Mouse (Mus musculus): ENCODE results near the gene Krt17.
"Not testable (repeated sequence)": the region's sequence is repeated elsewhere in the genome, so short reads cannot be mapped to it uniquely, and the experiment has no call there.

Krt17 gene

DNA sequence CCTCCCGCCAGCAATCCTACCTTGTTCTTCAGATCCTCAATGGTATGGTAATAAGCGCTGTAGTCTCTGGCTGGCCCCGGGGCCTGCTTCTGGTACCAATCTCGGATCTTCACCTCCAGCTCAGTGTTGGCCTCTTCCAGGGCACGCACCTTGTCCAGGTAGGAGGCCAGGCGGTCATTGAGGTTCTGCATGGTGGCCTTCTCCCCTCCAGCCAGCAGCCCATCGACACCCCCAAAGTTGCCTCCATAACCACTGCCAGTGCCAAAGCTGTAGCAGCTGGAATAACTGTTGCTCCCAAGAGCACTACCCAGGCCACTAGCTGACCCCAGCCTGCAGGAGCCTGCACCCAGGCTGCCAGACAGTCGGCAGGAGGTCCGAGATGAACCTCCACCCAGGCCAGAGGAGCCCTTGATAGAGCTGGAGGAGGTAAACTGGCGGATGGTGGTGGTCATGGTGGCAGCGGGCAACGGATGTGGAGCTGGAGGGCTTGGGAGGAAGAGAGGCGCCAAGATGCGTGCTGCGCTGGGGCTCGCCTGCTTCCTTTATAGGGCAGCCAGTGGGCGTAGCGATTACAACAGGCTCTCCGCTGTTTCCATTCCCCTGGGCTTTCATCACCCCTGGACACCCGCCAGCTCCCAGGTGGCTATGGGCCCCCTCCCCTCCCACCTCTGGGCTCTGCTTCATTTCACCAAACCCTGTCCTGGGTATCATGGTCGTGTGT, at the start of gene Krt17:
Gene Krt17 (minus strand): TSS at position 516 of the 721 bp plus-strand sequence.
- no peak for DNase-seq

DNA sequence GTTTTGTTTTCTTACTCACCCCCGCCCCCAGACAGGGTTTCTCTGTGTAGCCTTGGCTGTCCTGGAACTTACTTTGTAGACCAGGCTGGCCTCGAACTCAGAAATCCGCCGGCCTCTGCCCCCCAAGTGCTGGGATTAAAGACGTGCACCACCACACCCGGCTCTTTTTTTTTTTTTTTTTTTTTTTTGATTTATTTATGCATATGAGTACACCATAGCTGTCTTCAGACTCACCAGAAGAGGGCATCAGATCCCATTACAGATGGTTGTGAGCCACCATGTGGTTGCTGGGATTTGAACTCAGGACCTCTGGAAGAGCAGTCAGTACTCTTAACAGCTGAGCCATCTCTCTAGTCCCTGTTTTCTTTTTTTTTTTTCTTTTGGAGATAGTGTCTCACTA, 47.8 kb upstream of the Krt17 start:
- DNase-seq, result not testable (repeated sequence)

DNA sequence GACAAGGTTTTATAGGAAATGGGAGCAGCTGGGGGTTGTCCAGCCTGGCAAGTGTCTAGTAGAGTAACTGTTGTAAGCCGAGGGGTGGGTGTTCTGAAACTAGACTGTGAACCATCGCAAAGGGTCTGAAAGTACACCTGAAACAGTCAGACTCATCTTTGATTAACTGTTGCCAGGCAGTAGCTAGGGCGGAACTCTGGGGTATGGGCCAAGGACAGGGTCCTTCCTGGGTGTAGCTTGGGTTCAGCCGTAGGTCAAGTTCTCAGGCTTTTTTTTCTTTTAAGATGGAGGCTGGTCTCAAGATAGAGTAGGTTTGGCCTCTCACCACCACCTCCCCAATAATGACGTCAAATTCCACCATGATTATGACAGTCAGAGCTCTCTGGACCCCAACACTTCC, 47.1 kb upstream of the Krt17 start:
- DNase-seq, result no peak

DNA sequence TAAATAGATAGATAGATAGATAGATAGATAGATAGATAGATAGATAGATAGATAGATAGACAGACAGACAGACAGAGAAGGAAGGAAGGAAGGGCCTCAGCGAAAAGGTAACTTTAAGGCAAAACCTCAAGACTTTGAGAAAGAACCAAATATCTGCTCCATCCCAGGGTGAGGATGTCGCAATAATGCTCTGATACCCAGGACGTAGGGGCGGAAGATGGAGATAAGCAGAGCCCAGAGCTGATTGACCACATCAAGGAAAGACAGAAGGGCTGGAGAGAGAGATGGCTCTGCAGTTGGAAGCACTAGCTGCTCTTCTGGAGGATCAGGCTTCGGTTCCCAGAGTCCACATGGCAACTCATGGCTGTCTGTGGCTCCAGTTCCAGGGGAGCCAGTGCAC, 40.5 kb upstream of the Krt17 start:
- no peak for DNase-seq

DNA sequence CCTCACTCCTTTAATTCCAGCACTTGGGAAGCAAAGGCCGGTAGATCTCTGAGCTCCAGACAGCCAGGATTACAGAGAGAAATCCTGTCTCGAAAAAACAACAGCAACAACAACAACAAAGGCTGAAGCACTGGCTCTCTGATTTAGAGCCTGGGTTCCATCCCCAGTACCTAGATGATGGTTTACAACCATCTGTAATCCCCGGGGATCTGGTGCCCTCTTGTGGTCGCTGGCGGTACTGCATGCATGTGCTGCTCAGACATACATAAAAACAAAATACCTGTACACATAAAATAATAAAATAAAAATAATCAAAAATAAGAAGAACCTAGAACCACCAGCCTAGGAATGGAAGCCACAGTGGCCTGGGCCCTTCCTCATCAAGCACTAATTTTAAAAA, 39.5 kb upstream of the Krt17 start:
- DNase-seq, result peak; percentile 84 to 88

DNA sequence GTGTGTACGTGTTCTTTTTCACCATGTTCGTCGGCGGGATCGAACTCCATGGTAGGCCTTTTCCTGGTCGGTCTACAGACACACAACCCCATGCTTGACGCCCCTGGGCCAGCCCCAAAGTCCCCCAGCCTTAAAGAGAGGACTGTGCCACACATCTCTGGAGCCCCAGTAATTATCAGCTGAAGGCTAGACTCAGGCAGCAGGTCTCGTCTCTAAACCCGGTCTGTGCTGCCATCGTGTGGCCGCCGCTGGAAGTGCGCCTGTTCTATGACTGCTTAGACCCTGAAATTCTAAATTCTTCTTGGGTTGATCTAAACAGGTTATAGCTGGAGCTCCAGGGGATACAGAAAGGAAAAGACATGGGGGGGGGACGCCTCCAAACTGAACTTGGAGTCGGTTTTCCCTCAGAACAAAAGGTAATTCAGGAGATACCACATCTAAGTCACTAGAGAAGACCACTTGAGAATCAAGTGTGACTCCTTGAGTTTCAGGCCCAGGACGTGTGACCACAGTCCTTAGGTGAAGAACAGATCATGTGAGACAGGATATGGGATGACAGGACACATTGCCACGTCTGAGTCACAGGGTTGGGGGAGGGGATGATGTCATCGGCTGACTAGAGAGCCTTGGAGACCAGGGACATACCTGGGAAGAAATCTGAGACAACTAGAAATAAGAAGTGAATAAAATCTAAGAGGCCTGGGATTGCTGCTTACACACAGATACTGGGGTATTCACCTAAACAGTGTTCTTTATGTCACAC, 37.6 kb upstream of the Krt17 start:
- peak; percentile 92 to 96 for DNase-seq

DNA sequence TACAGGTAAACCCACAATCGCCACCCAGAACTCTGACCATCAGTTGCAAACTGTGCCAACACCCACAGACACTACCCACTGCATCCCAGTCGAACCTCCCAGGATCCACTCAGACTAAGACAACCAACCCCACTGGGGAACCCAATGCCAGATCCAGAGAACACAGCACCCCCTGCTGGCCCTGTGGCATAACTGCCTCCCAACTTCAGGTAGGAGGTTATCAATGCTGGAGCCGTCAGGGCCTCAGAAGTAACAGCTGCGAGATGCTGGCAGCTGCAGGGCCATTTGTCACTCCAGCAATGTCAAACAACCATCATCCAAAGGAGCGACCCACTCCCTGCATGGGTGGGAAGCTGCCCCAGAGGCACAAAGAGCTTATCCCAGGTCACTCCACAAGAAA, 37.0 kb upstream of the Krt17 start:
- peak; percentile 47 to 65 for DNase-seq

DNA sequence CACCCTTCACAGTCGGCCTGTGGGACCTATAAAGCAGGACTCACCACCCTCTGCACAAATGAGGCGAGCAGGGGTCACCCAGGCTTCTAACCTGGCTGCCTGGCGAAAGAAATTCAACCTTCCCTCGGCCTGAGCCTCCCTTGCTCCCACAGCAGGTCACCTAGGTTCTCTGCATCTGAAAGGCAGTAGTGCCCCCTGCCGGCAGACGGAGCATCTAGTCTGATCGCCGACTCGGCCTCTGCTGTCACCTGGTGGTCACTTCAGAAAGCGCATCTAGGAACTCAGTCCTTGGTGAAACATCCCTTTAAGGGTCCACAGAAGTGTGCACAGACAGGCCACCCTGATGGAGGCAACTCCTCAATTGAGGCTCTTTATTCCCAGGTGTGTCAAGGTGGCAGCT, 34.5 kb upstream of the Krt17 start:
- DNase-seq, result peak; percentile 92 to 95

DNA sequence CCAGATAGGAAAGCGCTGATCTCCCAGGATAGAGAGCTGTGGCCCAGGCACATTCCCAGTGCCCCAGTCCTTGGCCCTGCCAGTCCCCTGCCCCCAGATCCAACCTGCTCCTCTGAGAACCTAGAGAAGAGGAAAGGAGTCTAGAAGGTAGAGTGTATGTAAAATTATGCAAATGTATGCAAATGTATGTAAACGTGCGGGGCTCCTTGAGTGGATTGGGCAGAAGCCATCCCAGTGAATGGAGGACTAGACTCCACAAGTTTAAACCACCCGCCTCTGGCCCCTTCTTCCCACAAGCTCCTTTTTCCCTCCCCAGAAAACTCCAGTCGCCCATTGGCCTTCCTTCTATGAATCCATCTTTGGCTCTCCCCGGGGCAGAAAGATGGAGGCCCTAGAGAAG, 32.1 kb upstream of the Krt17 start:
- no peak for DNase-seq

DNA sequence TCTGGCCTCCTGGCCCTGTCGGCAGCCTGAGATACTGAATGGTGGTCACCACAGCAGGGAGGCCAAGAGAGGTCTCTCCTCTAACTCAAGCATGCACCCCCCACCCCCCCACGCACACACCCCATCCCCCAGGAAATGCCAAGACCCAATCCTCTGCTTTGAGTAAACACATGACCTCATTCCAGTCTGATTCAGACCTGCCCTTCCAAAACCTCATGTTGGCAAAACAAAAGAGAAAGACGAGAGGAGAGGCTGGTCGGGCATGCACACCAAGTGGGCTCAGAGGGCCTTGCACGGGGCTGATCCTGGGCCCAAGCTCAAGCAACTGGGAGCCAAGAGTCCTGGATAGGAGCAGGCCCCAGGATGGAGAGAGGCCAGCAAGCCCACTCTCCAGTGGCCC, 29.4 kb upstream of the Krt17 start:
- no peak for DNase-seq

DNA sequence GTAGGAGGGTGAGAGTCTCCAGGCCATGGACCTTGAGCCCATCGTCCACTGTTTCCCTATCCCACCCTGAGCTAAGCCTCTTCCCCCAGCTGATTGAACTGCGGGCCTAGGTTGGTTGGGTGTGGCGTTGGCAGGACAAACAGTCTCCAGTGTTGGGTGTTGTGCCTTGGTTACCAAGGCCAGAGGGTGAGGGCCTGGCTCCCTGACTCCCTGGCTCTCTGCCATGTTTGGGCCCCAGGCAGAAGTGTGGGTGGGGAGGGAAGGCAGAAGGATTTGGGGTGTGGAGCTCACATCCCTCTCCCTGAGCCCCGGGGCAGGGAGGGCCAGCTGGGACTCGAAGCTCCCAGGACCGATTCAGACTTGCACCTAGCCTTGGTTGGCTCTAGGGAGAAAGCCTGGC, 28.1 kb upstream of the Krt17 start:
- no peak for DNase-seq

DNA sequence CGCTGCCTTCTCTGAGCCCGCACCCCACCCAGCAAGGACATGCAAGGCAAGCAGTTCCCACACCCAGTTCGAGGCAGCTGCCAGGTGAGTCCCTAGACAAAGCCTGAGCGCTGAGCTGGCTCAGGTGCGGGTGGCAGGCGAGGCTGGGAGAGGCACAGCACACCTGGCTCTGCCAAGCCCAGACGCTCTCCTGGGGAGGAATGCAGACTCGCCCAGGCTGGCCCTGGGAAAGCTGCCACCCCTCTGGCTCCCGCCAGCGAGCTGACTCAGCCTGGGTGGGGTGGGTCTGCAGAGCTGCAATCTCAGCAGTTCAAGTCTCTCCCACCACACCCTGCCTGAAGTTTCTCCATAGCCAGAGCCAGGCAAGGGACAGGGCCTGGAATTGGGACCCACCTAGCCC, 26.2 kb upstream of the Krt17 start:
- peak in 1 of 2 experiments; percentile 27 for DNase-seq

DNA sequence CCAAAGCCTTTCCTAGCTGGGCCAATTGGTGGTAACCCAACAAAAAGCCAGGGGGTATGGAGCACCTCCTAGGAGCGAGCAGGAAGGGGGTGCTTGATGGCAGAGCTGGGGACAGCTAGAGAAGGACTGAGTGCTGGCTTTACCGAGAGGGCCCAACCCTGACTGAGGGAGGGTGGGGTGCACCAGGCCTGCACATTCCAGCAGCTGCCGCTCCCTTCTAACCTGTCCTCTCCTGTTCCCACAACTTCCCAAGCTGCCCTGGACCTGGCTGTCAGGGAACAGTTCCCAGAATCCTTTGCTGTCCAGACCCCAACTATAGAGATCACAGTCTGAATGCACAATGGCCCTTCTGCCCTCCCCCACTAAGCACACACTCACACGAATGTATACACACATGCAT, 24.2 kb upstream of the Krt17 start:
- no peak for DNase-seq

DNA sequence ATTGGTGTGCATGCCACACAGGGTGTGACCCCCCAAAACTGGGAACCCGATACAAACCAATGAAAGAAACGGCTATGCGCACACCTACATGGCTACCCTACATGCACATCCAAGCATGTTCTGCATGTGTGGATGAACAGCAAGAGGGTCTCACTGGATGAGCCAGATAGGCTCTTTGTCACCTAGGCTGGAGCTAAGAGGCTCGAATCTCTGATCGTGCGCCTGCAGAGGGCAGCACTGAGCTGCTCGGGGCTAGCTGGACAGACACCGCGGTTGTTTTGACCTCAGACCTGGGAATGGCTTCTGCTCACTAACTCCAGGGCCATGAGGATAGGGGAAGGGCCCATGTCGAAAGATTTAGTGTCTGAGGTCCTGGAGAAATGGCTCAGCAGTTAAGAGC, 21.7 kb upstream of the Krt17 start:
- DNase-seq, result peak; percentile 91 to 93

DNA sequence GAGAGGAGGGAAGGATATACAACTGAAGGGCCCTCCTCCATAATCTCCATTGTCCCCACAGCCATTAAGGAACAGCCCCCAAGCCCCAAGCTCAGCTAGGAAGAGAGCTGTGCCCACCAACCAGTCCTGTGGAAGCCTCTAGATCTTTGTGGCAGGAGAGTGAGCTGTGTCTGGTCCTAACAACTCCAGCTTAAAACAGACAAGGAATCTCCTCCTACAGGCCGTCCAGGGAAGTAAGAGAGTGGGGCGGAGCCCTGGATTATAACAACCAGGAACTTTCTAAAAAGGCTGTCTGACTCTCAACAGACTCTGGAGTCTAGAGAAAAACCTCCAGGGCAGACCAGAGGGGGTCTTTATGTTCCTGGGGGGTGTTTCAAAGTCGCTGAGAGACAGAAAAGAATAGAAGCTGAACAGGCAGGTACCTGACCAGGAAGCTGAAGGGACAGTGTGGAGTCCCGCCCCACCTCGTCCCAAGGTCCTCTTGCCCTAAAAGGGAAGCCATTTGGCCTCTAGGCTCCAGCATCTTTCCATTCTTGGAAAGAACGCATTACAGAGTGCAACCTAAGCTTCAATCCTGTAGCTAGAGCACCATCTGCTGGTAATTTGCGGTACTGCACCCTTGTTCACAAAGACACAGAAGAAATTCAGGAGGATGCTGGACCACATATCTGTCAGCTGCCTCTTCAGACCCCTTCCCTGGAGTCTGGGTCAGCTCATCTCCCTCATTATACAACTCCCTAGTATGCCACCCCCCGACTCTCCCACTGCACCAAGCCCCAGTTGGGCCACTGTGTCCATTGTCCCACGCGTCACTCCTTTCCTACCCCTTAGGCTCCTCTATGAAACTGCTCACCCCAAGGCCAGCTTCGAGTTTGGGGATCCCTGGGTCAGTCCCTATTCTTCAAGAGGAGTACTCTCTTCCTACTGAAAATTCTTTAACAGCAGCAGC, 21.0 kb upstream of the Krt17 start:
- DNase-seq, result peak; percentile 94 to 97

DNA sequence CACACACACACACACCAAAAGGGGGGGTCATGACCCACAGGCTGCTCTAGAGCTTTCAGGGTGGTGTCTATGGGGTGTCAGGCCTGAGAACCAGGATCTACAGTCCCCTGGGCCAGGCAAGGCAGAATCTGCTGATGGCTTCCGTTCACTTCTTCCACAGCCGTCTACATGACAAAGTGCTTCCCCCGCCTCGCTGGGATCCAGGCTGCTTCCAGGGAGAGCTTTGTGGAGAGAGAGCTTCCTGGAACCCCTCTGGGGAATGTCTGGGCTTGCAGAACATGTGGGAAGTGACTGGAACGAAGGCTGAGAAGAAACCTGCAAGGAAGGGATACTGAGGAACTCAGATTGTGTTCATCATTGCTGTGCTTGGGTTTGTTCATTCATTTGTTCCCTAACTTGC, 17.9 kb upstream of the Krt17 start:
- no peak for DNase-seq

DNA sequence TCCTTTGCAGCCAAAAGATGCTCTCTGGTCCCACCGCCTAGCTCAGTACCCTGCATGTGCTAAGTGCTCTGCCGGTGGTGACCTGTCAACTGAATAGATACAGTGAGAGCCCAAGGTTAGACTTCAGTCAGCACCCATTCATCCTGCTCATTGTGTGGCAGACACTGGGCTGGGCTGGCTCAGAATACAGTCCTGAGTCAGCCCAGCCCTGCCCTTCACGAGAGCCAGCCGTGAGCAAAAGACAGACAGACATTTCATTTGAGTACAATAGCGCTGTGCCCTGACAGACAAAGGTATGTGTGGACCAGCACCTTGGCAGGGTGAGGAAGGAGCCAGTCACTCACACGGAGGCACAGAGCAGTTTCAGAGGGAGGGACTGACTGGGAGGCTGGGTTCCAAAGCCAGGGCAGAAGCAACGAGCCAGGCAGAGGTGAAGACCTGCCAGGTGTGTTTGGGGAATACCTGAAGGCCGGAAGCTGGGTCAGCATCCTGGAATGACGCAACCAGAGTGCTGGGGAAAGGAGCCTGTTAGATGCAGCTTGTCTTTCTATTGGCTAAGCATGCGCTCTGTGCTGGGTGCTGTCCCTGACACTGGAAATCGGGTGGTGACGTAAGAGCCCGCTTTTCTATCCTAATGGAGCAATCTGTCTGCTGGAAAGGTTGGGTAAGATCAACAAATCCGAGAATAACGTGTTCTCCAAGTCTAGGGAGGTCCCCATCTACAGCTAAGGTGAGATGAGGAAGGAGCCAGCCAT, 17.1 kb upstream of the Krt17 start:
- DNase-seq, result no peak

DNA sequence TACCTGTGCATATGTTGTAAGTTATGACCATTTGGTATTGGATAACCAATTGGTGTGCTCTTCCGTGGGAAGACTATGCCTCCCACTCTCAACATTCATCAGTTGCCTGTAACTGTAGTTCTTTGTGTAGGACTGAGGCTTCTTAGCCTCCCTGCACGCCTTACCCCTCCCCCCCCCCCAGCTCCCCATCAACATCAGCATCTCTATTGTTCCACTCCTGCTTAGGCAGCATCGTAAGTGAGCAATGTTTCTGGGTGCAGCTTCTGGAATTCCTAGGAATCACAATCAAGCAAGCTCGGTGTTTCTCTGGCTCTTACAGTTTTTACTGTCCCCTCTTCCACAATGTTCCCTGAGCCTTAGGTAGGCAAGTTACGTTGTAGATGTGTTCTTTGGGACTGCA, 14.6 kb upstream of the Krt17 start:
- no peak for DNase-seq

DNA sequence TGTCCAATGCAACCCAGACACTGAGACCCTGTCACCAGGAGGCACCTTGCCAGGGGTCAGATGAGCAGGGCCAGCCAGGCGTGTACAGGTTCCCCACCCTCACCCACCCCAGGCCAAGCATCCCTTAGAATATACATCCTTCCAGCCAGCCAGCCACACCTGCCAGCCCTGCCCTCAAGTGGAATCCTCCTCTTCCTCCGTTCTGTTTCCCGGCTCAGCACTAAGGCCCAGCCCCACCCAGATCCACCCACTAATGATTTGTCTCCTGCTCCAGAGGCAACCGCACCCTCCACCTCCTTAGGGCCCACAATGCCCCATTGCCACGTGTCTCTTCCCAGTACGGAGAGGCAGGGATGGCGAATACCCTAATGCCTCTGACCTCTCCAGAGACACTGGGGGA, 13.9 kb upstream of the Krt17 start:
- no peak for DNase-seq

DNA sequence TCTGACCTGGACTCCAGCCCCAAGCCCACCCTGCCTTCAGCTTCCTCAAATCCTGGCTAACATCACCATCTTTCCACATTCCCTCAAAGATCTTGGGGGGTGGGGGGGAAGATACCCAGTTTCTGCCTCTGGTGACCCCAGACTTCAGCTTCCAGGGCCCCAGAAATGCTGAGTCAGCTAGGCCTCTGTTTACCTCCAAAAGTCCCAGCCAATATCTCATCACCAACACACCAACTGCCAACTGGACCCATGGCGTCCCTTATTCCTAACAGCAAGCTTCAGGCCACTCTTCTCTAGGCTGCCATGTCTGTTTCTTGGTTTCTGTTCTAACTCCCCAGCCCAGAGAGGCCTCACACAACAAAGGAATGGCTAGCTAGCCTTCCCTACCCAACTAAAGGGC, 11.0 kb upstream of the Krt17 start:
- no peak for DNase-seq

DNA sequence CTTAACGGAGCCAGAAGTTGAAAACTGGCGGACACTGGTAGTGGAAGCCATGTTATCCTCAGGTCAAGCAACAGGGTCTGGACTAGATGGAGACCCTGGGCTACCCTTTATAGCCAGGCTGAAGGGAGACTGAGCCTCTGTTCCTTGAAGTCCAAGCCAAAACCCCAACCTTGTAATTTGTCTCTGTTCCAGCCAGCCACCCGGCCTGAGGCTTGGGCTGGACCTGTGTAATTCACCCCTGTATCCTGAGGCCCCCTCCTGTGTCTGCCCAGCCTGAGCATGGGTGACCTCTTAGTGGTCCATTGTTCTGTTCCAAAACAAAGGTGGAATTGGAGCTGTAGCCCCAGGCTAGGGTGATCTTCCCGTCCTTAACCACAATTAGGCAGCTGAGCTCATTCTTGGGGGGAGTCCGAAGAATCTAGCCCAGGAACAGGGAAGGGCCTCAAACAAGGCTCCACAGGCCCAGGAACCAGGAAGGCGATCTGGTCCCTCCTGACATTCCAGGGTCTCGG, 9.0 kb upstream of the Krt17 start, which contains the start of gene Krt42:
Gene Krt42 (minus strand): TSS at position 51 of the 512 bp plus-strand sequence.
- no peak for DNase-seq

Measured in cerebellum, postnatal 10 days (tissue).